Mouse (Mus musculus) heart, adult 2 months (tissue): Measurements from ENCODE around the gene Pard3.

ENCODE experiments used
- CTCF ChIP-seq: fragments of 200-600 bp; IDR thresholded peaks from 2 replicates; pipeline ENCODE4 v1.8.1; 2022; ENCODE audit warnings: antibody characterized with exemption, mild to moderate bottlenecking, moderate library complexity
- EP300 ChIP-seq: fragments of 200-500 bp; IDR thresholded peaks from 2 replicates; pipeline ENCODE4 v1.6.1; 2011; ENCODE audit warnings: low read depth, low read length, control low read depth; ENCODE audit not compliant: insufficient read depth
- POLR2A ChIP-seq: fragments of 200-500 bp; IDR thresholded peaks from 2 replicates; pipeline ENCODE4 v1.6.1; 2011; ENCODE audit warnings: mild to moderate bottlenecking, low read depth, low read length, control low read depth; ENCODE audit not compliant: insufficient read depth

DNA sequence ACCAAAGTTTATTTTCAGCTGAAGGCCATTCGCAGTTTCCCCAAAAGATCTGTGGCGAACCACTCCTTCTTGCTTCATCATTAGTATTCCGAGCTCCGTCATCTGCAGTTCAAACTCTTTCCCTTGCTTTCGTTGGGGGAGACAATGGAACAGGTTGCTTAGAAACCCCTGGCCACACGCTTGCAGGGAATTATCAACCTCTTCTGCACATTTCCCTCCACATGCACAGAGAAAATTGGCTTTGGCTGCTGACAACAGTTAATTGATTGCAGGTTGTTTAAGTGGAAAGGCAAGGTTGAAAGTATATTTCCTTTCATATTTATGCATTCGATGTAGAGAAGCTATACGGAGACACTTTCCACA is 166.5 kb downstream of the Pard3 start:
- TF ChIP-seq CTCF (no peak), POLR2A (no peak), EP300 (no peak)
